Mouse (Mus musculus) midbrain, embryonic 10.5 days (tissue): ENCODE data around the gene Aplp1. TPM values are rescaled to one million over a fixed set of nuclear protein-coding genes. Genes with fewer than 3 reads are reported as not detected.

Source experiments
- DNase-seq: peaks from one replicate; pipeline ENCODE4 v3.0.0-alpha.2; 2017; ENCODE audit warnings: low spot score
- H3K27ac ChIP-seq: fragments of 300-500 bp; sonication (generic); replicated peaks from 2 replicates; pipeline ENCODE4 v1.5.1; 2016; ENCODE audit warnings: mild to moderate bottlenecking
- H3K27me3 ChIP-seq: fragments of 300-500 bp; sonication (generic); 2 replicates; pipeline ENCODE4 v1.6.1; 2016; ENCODE audit warnings: low read depth, mild to moderate bottlenecking; ENCODE audit not compliant: poor library complexity, severe bottlenecking
- H3K36me3 ChIP-seq: fragments of 300-500 bp; sonication (generic); 2 replicates; pipeline ENCODE4 v1.6.1; 2016; ENCODE audit warnings: mild to moderate bottlenecking, moderate library complexity
- H3K4me1 ChIP-seq: fragments of 300-500 bp; sonication (generic); 2 replicates; pipeline ENCODE4 v1.6.1; 2016
- H3K4me3 ChIP-seq: fragments of 300-500 bp; sonication (generic); 2 replicates; pipeline ENCODE4 v1.5.1; 2016; ENCODE audit warnings: mild to moderate bottlenecking, moderate library complexity
- H3K9me3 ChIP-seq: fragments of 300-500 bp; sonication (generic); replicated peaks from 2 replicates; pipeline ENCODE4 v1.6.1; 2016; ENCODE audit warnings: mild to moderate bottlenecking
- WGBS: fragments of 180-500 bp; shearing (Covaris S2); methylation state at CpG from one replicate; pipeline ENCODE4 v1.1.7; 2016; 5-methylcytosine and 5-hydroxymethylcytosine counted together
- polyA plus RNA-seq: library from polyadenylated mRNA; unstranded; fragments of >200 nt; fragmentation: Nextera tagmentation; extraction: Ambion mirVana; gene quantifications from 2 replicates; pipeline ENCODE4 v1.2.1, GENCODE M21; 2016

Aplp1 gene
- polyA plus RNA-seq, 1 experiment from 2014 or later = 69.6 TPM

DNA sequence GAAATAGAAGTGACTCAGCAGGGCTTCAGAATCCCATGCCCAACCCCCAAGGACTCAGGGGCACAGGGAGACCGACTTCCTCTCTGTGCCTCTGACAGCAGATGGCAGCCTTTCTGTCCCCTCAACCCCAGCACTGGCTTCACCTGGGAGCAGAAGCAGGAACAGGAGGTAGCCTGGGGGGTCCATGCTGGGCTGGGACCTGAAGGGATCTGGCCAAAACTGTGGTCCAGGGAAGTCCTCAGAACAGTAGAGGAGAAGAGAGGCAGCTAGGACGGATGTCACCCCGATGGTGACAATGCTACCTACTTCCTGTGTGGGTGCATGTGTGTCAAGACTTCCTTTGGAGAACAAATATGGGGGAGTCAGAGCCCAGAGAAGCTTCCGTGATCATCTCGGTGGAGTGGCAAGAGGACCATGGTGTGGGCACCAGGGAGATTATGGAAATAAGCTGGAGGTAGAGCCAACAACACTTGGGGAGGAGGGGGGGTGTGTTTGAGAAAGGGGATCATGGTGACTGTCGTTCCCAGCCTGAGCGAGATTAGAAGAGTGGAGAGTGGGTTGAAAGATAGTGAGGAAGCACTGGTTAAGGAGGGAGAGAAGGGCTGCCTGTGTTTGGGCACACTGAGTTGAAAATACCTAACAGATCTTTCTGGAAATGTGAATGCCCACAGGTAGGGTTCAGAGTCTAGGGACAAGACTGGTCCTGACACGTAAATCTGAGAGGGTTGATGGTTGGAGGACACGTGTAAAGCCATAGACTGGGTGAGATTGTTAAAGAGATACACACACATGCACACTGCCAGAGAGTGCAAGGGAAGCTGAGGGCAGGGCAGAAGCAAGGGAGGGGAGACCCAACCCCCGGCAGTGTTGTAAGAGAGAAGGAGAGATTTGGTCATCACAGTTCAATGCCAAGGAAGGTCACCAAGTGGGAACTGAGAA, 25.5 kb downstream of the Aplp1 start, which contains the start of gene Hcst:
Hcst (minus strand) TSS at position 294 of the 939 bp plus-strand sequence.
- H3K27ac ChIP-seq = no peak within 1 kb of the TSS
- H3K36me3 ChIP-seq = no peaks in the 10 kb centered on the region
- H3K9me3 ChIP-seq = peaks cover 4% of the 10 kb centered on the region
- H3K4me1 ChIP-seq = peaks cover 24% of the 10 kb centered on the region
- no peak within 1 kb of the TSS for H3K4me3 ChIP-seq
- no peak for DNase-seq
- peaks cover 42% of the 10 kb centered on the region for H3K27me3 ChIP-seq
- 75% methylated on average over 10 of the region's 10 CpGs for WGBS

DNA sequence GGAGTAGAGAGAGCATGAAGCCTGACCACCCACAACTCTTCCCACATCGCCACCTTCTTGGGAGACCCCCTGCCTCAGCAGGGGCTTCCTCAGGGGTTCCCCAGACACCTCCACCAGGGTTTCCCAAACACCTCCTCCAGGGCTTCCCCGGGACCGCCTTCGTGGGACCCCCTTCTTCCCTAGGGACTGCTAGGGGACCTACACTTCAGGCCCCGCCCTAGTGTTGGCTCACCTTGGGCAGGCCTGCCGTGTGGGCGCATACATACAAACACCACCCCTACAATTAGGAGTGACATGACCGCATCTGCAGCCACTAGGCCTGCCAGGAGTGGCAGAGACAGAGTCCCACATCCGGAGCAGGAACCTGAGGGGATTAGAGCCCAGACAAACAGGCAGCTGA, 27.5 kb downstream of the Aplp1 start:
- Histone ChIP-seq H3K27ac (no peak overlapping the region), H3K4me1 (peaks cover 18% of the 10 kb centered on the region), H3K9me3 (peaks cover 4% of the 10 kb centered on the region), H3K27me3 (peaks cover 28% of the 10 kb centered on the region), H3K36me3 (no peaks in the 10 kb centered on the region), H3K4me3 (no peak overlapping the region)
- 81% methylated on average over 9 of the region's 9 CpGs for WGBS
- no peak for DNase-seq

DNA sequence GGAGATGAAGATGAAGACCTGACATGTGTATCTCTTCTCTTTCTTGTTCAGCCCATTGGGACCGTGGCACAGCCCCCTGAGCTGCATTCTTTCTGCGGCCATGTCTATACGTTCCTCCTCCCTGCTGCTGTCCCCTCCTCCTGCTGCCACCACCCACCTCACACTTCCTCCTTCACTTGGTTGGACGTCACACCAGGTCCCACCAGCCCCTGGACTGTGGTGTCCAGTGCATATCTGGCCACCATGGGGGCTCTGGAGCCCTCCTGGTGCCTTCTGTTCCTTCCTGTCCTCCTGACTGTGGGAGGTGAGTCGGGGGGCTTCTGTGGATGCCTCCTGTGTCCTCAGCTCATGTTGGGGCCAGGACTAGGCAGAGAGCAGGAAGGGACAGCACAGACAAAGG, 31.7 kb downstream of the Aplp1 start, which contains the start of gene Tyrobp:
Tyrobp (plus strand) TSS at position 165 of the 400 bp plus-strand sequence.
- H3K36me3 ChIP-seq = no peaks in the 10 kb centered on the region
- no peak within 1 kb of the TSS for H3K4me3 ChIP-seq
- WGBS = 74% methylated on average over 5 of the region's 5 CpGs
- H3K4me1 ChIP-seq = no peaks in the 10 kb centered on the region
- H3K27ac ChIP-seq = no peak within 1 kb of the TSS
- H3K9me3 ChIP-seq = no peaks in the 10 kb centered on the region
- no peaks in the 10 kb centered on the region for H3K27me3 ChIP-seq
- DNase-seq = no peak

DNA sequence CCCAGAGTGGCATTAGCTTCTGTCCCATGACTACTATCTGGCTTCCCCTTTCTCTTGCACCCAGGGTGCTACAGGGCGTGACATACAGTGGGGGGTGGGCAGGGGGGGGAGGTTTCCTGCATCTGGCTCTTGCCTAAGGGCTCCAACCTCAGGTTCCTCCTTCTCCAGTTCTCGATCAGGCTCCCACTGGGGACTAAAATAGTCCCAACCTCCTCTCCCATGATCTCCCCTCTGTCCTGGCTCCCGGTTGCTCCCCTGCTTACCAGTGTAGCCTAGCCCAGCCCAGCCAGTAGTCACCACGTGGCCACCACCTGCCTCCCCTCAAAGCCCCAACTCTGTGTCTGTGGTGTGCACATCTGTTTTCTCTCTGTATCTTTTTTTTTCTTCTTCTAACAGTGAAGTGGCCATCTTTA, 32.6 kb downstream of the Aplp1 start:
- H3K36me3 ChIP-seq = no peaks in the 10 kb centered on the region
- WGBS = 59% methylated on average over 4 of the region's 4 CpGs
- no peaks in the 10 kb centered on the region for H3K27me3 ChIP-seq
- H3K4me3 ChIP-seq = no peak overlapping the region
- H3K27ac ChIP-seq = no peak overlapping the region
- H3K4me1 ChIP-seq = no peaks in the 10 kb centered on the region
- no peaks in the 10 kb centered on the region for H3K9me3 ChIP-seq
- no peak for DNase-seq

DNA sequence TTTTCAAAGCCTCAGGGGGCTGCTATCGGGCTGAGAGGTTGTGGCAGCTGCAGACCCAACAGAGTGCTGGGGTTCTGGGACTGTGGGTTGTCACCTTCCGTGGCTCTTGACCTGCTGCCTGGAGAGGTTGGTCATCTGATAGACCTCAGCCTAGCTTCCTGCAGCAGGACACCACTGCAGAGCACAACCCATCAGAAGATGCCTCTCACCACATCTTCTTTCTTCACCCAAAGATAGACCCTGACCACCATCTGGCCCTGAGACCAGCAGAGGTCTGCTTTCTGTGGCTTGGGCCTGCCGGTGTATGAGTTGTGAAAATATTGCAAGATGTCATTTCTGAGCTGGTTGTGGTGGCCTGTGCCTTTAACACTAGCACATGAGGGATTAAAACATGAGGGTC, 34.3 kb downstream of the Aplp1 start:
- no peak for DNase-seq
- H3K4me3 ChIP-seq = no peak overlapping the region
- 75% methylated on average over 3 of the region's 3 CpGs for WGBS
- H3K27ac ChIP-seq = no peak overlapping the region
- H3K27me3 ChIP-seq = no peaks in the 10 kb centered on the region
- no peaks in the 10 kb centered on the region for H3K4me1 ChIP-seq
- no peaks in the 10 kb centered on the region for H3K36me3 ChIP-seq
- no peaks in the 10 kb centered on the region for H3K9me3 ChIP-seq

DNA sequence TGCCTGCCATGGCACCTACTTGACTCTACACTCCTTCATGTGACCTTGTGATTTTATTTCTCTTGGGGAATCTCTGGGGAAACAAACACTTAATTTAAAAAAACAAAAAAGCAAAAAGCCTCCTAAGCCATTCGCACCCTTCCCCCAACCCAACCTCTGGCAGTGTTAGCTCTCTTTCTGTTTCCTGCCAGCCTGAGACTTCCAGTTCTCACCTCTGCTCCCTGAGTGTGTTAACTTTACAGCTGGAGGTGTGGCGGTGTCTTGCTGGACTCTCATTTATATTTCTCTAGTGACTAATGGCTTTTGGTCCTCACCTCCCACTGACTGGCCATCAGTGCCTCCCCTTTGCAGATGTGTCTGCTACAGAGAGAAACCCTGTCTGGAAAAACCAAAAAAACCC, 35.5 kb downstream of the Aplp1 start:
- no peak for DNase-seq
- no peaks in the 10 kb centered on the region for H3K9me3 ChIP-seq
- no peak overlapping the region for H3K4me3 ChIP-seq
- no peaks in the 10 kb centered on the region for H3K27me3 ChIP-seq
- WGBS = 82% methylated on average over 2 of the region's 2 CpGs
- no peak overlapping the region for H3K27ac ChIP-seq
- no peaks in the 10 kb centered on the region for H3K36me3 ChIP-seq
- H3K4me1 ChIP-seq = no peaks in the 10 kb centered on the region

DNA sequence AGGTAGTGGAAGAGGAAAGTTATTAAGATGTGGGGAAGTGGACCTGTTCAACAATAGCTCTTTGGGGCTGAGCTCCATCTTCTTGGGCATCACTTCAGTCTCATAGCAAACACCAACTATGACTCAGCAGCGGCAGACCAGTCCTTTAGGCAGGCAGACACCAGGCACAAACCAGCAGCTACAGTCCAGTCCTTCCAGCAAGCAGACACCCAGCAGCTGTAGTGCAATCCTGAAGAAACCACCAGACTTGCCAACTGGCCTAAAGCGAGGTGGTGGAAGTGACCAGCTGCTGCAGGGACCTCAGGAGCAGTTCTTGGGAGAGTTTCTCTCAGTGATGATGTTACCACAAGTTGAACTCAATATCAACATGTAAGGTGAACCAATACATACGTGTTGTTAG, 36.7 kb downstream of the Aplp1 start:
- no peaks in the 10 kb centered on the region for H3K9me3 ChIP-seq
- no peaks in the 10 kb centered on the region for H3K36me3 ChIP-seq
- H3K4me1 ChIP-seq = no peaks in the 10 kb centered on the region
- no peak overlapping the region for H3K27ac ChIP-seq
- no peak for DNase-seq
- 83% methylated on average over 3 of the region's 3 CpGs for WGBS
- no peaks in the 10 kb centered on the region for H3K27me3 ChIP-seq
- H3K4me3 ChIP-seq = no peak overlapping the region

DNA sequence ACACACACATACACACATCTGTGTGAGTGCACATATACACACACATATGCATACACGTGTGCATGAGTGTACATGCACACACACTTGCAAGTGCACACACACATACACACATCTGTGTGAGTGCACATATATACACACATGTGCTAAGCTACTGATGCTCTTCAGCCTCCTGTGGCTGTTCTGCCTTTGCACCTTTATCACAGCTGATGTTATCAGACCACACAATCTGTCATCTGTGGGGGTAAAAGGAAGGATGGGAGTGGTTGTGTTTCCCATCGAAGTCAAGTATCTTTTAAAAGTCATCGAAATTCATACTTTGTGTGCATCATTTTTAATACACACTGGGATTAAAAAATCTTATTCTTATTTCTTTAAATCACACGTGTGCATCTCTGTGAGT, 43.0 kb downstream of the Aplp1 start:
- H3K9me3 ChIP-seq = no peaks in the 10 kb centered on the region
- H3K36me3 ChIP-seq = no peaks in the 10 kb centered on the region
- 75% methylated on average over 4 of the region's 4 CpGs for WGBS
- no peak overlapping the region for H3K27ac ChIP-seq
- no peaks in the 10 kb centered on the region for H3K27me3 ChIP-seq
- DNase-seq = no peak
- peaks cover 4% of the 10 kb centered on the region for H3K4me1 ChIP-seq
- no peak overlapping the region for H3K4me3 ChIP-seq

DNA sequence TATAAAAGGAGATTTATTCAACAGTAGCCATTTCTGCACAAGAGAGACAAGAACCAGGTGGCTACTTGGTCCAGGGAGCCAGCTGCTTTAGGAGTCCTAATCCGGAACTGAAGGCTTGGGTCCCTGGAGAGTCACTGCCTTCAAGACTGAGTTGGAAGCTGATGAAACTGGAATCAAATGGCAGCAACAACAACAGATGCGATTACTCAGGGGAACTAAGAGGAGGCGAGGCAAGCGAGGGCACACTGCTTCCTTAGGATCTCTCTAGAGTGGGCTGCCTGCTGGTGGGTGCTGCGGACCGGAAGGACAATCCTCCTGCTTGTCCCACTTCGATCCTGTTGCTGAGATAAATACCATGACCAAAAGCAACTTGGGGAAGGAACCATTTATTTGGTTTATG, 45.7 kb downstream of the Aplp1 start:
- DNase-seq = no peak
- Histone ChIP-seq H3K27ac (no peak overlapping the region), H3K4me1 (peaks cover 4% of the 10 kb centered on the region), H3K4me3 (no peak overlapping the region), H3K9me3 (no peaks in the 10 kb centered on the region), H3K36me3 (no peaks in the 10 kb centered on the region), H3K27me3 (no peaks in the 10 kb centered on the region)
- 59% methylated on average over 7 of the region's 7 CpGs for WGBS

DNA sequence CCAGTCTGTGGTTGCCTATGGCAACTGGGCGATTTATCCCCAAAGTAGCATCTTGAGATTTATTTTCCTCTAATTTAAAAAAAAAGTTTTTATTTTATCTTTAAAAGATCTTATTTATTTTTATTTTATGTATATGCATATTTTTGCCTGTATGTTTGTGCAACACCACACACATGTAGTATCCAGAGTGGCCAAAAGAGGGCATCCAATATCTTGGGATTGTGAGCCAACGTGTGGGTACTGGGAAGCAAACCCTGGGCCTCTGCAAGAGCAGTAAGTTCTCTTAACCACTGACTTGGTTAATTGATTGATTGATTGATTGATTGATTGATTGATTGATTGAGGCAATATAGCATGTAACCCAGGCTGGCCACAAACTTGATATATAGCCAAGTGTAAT, 50.5 kb downstream of the Aplp1 start:
- DNase-seq = no peak

DNA sequence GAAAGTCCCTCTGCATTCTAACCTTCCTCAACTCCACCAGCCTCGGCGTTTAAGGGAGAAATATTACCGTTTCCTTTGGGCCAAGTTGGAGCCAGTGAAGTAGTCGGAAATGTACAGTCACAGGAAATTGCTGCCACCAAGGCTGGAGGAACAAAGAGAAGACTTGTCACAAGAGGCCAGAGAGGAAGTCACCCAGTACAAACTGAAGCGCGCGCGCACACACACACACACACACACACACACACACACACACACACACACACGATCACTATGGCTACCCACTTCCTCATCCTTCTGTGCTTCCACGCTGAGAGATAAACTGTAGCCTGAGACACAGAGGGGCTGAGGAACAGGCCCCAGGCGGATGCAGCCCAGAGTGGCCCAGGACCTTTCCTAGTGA, 51.0 kb downstream of the Aplp1 start:
- Histone ChIP-seq H3K4me3 (no peak overlapping the region), H3K9me3 (no peaks in the 10 kb centered on the region), H3K27me3 (no peaks in the 10 kb centered on the region), H3K4me1 (peaks cover 4% of the 10 kb centered on the region), H3K36me3 (no peaks in the 10 kb centered on the region), H3K27ac (no peak overlapping the region)
- peak; percentile 13 for DNase-seq
- 77% methylated on average over 11 of the region's 11 CpGs for WGBS

More for the DNA sequence above, 50.5 kb downstream of the Aplp1 start:
- Histone ChIP-seq H3K36me3 (no peaks in the 10 kb centered on the region), H3K27me3 (no peaks in the 10 kb centered on the region), H3K4me1 (peaks cover 4% of the 10 kb centered on the region), H3K27ac (no peak overlapping the region), H3K9me3 (no peaks in the 10 kb centered on the region), H3K4me3 (no peak overlapping the region)
- 41% methylated on average over 2 of the region's 2 CpGs for WGBS

DNA sequence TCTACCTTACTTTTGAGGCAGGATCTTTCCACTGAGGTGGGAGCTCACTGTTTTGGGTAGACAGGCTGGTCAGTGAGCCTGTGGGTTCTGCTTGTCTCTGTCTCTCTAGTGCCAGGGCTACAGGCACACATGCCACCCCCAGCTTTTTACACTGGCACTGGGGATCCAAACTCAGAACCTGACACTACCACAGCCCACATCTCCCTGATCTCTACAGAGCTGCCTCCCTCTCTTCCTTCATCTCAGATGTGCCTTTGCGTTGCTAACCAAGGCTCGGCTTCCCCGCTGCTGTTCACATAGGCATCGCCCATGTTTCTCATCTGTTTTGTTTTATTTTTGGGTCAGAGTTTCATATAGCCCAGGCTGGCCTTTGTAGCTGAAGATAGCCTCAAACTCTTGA, 51.7 kb downstream of the Aplp1 start:
- H3K4me3 ChIP-seq = no peak overlapping the region
- no peaks in the 10 kb centered on the region for H3K27me3 ChIP-seq
- H3K27ac ChIP-seq = no peak overlapping the region
- no peaks in the 10 kb centered on the region for H3K4me1 ChIP-seq
- 94% methylated on average over 4 of the region's 4 CpGs for WGBS
- no peaks in the 10 kb centered on the region for H3K36me3 ChIP-seq
- H3K9me3 ChIP-seq = no peaks in the 10 kb centered on the region
- DNase-seq = no peak

DNA sequence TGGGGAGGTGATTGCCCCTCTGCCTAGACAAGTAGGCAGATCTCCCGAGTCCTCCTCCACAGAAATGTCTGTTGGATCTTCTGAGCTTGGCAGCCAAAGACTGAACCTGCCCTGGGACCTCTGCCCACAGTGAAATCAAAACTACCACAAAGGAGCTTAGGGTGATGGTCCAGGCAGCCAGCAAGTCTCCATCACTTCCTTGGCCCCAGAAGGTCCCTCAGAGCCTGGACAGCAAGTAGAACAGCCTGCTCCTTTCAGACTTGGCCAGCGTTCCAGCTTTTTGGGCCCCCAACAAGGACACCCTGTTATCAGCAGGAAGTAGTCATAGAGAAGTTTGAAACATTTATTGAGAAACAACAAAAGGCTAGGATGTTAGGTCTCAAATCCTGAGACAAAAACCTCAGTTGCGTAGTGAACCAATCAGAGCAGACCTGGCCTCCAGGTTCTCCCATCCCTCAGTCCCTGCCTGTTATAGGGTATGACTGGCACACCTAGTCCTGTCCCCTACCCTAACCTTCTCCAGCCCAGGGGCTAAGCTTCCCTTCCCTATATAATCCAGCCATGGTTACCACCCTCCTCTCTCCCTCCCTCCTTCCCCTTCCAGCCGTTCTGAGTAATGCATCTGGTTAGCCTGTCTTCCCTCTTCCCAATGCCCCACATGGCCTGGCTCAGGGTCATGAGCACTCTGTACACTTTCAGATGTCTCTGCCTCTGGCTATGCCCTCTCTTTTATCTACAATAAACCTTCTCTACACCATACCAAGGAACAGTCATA, 52.4 kb downstream of the Aplp1 start:
- 73% methylated on average over 4 of the region's 4 CpGs for WGBS

More for the DNA sequence above, 52.4 kb downstream of the Aplp1 start:
- no peaks in the 10 kb centered on the region for H3K36me3 ChIP-seq
- no peaks in the 10 kb centered on the region for H3K4me1 ChIP-seq
- H3K27ac ChIP-seq = no peak overlapping the region
- H3K4me3 ChIP-seq = no peak overlapping the region
- H3K9me3 ChIP-seq = no peaks in the 10 kb centered on the region
- H3K27me3 ChIP-seq = no peaks in the 10 kb centered on the region
- no peak for DNase-seq
